Mouse (Mus musculus) brain, embryonic 14.5 days (tissue): ENCODE results near the gene Morc2a.

Experiments used
- CTCF ChIP-seq: fragments of 200-500 bp; IDR thresholded peaks from 2 replicates; pipeline ENCODE4 v1.5.1; 2012; ENCODE audit warnings: inconsistent platforms, mild to moderate bottlenecking, moderate library complexity, borderline replicate concordance; ENCODE audit not compliant: insufficient read depth, insufficient read length; ENCODE audit errors: extremely low read depth
- POLR2A ChIP-seq: fragments of 200-500 bp; IDR thresholded peaks from 2 replicates; pipeline ENCODE4 v1.6.1; 2012; ENCODE audit warnings: mild to moderate bottlenecking, inconsistent platforms, borderline replicate concordance; ENCODE audit not compliant: poor library complexity, insufficient read depth, insufficient read length, severe bottlenecking; ENCODE audit errors: extremely low read depth

DNA sequence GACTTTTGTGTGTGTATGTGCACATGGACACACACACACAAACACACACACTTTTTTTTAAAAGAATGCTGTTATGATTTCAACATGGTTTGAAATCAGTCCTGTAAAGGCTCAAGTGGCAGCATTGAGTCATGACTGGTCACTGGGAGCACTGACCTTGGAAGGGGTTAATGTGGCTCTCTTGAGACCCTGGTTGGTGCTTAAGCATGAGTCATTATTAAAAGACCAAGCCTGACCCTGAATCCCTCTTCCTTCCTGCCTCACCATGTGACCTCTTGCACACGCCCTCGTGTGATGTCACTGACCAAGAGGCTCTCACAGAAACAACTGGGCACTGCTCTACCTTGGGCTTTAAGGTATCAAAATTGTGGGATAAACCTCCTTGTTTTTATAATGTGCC, 89.8 kb downstream of the Morc2a start:
- TF ChIP-seq POLR2A (no peak), CTCF (no peak)
